Mouse (Mus musculus) cerebellum, postnatal 25 days (tissue): Measurements from ENCODE around the gene Kansl1.
"Not testable (repeated sequence)": the region's sequence is repeated elsewhere in the genome, so short reads cannot be mapped to it uniquely, and the experiment has no call there.

Experiments
- DNase-seq, 2 experiments: peaks; one replicate each; pipeline ENCODE4 v3.0.0; 2021; ENCODE audit warnings: mixed read lengths in 2 of 2

Kansl1 gene

DNA sequence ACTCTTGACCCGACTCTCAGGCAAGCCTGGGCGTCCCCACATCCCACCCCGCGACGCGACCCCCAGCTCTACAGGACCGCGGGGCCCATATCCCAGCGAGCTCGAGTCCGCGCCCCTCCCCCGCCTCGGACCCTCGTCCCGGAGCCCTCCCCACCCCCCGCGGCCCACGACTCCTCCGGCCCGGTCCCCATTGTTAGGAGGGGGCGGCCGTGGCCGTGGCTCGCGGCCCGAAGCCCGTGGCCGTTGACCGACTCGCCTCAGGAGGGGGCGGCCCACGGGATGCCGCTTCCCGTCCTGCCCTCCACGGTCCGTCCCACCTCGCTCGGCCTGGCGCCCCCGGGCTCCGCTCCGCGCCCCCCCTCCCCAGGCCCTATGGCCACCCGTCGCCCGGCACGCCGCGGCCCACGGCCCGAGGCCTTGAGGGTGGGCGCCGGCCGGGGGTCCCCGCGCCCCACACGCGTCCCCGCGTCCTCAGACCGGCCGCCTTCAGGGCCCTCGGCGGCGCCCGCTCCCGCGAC is at the start of gene Kansl1:
Gene Kansl1, minus strand, starts transcription at position 111 of the 518 bp plus-strand sequence.
- DNase-seq, result peak in 1 of 2 experiments; percentile 62

DNA sequence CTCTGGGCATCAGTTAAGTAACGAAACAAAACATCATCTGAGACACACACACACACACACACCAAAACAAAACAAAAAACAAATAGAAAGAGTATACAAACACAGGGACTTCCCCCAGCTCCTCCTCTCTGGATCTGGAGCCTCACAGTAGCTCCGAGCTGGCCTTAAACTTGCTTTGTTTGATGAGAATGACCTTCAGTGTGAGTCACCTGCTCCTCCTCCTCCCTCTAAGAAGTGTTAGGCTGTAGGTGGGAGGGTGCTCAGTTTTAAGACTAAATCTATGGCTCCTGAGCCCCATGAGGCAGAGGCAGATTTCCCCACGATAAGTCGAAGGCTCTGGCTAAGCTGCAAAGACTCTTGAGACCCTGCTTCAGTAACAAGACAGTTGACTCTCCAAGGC is 43.8 kb upstream of the Kansl1 start:
- no peak for DNase-seq

DNA sequence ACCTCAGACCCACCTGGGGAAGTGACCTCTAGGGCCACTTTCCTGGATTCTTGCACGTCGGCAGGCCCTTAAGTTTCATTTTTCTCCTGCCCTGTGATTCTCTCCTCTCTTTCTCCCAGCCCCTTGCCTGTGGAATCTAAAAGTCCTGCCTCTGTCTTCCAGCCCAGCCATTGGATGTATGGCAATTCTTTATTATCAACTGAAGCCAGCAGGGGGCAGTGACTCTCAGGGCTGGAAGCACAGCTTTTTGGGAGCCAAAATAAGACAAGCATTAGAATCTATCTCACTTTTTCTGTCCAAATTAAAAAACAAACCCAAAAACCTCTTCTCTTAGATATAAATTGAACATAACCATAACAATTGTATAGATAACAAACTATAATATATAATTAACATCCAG is 41.9 kb upstream of the Kansl1 start:
- peak in 1 of 2 experiments; percentile 39 for DNase-seq

DNA sequence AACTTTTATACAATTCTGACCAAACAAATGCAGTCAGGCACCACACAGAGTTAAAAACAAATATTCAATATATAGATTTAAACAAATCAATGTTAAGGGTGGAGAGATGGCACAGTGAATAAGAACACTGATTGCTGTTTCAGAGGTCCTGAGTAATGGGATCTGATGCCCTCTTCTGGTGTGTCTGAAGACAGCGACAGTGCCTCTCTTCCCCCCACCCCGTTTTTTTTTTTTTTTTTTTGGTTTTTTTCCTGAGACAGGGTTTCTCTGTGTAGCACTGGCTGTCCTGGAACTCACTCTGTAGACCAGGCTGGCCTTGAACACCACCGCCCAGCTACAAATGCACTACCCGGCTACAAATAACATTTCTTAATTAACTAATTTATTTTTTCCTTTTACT is 39.8 kb upstream of the Kansl1 start:
- no peak for DNase-seq

DNA sequence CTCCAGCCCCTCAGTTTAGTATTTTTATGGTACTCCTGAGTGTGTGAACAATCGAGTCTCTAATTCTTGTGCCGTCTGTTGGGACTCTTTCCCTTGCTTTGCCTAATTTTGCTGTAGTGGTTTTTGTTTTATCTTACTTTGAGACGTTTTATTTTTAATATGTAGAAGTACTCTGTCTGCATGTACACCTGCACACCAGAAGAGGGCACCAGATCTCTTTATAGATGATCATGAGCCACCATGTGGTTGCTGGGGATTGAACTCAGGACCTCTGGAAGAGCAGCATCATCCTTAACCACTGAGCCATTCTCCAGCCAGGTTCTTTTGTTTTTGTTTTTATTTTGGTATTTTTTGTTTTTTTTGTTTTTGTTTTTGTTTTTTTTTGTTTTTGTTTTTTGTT is 19.6 kb upstream of the Kansl1 start:
- DNase-seq, result no peak

DNA sequence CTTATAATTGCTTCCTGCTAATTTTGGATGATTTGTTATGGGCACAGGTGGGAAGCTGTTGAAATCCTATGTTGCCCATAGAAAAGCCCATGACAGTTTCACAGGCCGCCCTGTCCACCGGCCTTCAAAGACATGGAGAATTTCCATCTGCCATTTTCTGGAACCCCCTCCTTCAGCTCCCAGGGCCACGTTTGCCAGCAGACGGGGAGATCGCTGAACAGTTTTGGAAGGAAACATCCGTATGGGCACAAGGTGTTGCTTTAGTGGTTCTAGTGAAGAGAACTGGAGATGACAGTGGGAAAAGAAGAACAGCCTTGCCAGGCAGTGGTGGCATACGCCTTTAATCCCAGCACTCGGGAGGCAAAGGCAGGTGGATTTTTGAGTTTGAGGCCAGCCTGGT is 13.3 kb upstream of the Kansl1 start:
- DNase-seq, result no peak

GRCm38 (mm10) chr11:104479505-104479904 is 10.8 kb upstream of the Kansl1 start:
- DNase-seq, result no peak

GRCm38 (mm10) chr11:104469371-104469835 is 742 bp upstream of the Kansl1 start:
- DNase-seq, result peak; percentile 91 to 96

- DNase-seq, result no peak
Measured at GRCm38 (mm10) chr11:104467698-104468097, 963 bp downstream of the Kansl1 start.

- DNase-seq, result peak; percentile 33 to 74
Measured at GRCm38 (mm10) chr11:104461551-104461950, 7.1 kb downstream of the Kansl1 start.

DNA sequence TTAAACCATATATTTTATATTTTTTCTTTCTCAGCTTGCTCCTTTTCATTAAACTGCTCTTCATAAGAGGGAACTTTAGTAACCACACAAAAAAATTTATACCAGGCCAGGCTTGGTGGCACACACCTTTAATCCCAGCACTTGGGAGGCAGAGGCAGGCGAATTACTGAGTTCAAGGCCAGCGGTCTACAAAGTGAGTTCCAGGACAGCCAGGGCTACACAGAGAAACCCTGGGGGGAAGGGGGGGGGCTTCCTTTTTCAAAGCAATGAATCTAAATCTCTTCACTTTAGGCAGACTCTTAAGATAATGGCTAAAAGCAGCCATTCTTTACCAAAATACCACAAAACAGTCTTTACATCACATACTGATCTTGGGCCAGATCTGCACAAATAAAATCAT is 9.0 kb downstream of the Kansl1 start:
- DNase-seq, result no peak

DNA sequence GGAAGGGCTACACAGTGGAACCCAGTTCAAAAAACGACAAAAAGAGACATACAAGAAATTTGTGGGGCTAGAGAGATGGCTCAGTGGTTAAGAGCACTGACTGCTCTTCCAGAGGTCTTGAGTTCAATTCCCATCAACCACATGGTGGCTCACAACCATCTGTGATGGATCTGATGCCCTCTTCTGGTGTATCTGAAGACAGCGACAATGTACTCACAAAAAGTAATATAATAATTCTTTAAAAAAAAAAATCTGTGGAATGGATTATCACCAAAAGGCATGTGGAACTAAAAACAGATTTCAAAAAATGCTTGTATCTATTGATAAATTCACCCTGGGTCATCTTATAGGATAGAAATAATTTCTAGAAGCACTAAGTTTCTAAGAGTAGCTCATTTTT is 10.2 kb downstream of the Kansl1 start:
- DNase-seq, result no peak

GRCm38 (mm10) chr11:104452709-104453108 is 16.0 kb downstream of the Kansl1 start:
- DNase-seq, result no peak

- DNase-seq, result peak in 1 of 2 experiments; percentile 29
Measured at GRCm38 (mm10) chr11:104451239-104451638, 17.4 kb downstream of the Kansl1 start.

DNA sequence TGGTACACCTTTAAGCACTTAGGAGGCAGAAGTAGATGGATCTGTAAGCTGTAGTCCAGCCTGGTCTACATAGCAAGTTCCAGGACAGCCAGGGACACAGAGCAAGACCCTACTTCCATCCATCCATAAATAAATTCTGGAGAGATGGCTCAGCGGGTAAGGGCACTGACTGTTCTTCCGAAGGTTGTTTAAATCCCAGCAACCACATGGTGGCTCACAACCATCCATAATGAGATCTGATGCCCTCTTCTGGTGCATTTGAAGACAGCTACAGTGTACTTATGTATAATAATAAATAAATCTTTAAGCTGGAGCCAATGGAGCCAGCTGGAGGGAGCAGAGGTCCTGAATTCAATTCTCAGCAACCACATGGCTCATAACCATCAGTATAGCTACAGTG is 20.2 kb downstream of the Kansl1 start:
- DNase-seq, result not testable (repeated sequence)

GRCm38 (mm10) chr11:104445538-104445937 is 23.1 kb downstream of the Kansl1 start:
- no peak for DNase-seq

DNA sequence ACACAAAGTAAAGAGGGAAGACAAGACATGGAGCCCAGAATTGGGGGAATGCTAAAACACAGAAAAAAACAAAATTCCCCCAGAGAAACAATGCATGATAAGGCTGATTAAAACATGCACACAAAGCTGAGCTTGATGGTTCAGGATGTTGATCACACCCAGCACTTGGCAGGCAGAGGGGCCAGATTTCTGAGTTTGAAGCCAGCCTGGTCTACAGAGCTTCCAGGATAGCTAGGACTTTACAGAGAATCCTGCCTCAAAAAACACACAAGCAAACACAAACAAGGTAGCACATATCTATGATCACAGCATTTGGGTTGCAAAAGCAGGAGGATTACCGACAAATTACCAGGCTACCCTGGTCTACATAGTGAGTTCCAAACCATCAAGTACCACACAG is 23.6 kb downstream of the Kansl1 start:
- DNase-seq, result peak in 1 of 2 experiments; percentile 34

- no peak for DNase-seq
Measured at GRCm38 (mm10) chr11:104443359-104443758, 25.3 kb downstream of the Kansl1 start.

DNA sequence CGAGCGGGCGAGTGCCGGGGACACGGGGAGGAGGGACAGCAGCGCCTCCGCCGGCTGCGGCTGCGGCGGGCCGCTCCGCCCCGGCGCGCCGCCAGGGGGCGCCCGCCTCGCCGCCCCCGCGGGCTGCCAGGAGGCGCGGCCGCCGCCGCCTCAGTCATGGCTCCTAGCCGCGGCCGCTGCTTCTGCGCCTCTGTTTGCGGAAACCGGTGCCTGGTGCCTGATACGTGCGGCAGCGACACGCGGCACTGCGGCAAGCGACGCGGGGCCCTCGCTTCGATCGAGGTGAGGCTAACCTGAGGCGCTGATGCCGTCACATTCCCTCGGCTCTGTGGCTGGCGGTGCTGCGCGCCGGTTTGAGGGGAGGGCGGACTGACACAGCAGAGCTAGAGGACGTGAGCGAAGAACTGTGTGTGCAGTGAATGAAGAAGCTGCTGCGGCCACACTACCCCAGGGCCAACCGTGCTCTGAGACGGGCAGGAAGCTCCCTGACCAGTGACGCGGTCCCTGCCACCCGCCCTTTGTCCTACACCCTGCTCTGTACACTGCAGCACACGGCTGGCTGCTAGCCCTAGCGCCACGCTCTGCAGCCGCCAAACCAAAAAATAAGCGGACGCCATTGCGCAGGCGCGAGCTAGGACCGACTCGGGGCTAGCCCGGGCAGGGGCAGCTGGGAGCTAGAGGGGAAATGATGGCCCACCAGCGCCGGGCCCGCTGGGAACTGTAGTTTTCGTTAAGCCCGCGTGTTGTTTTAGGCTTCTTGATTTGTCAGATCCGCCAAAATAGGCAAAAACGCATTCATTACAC is 26.1 kb downstream of the Kansl1 start:
- peak; percentile 94 to 95 for DNase-seq

DNA sequence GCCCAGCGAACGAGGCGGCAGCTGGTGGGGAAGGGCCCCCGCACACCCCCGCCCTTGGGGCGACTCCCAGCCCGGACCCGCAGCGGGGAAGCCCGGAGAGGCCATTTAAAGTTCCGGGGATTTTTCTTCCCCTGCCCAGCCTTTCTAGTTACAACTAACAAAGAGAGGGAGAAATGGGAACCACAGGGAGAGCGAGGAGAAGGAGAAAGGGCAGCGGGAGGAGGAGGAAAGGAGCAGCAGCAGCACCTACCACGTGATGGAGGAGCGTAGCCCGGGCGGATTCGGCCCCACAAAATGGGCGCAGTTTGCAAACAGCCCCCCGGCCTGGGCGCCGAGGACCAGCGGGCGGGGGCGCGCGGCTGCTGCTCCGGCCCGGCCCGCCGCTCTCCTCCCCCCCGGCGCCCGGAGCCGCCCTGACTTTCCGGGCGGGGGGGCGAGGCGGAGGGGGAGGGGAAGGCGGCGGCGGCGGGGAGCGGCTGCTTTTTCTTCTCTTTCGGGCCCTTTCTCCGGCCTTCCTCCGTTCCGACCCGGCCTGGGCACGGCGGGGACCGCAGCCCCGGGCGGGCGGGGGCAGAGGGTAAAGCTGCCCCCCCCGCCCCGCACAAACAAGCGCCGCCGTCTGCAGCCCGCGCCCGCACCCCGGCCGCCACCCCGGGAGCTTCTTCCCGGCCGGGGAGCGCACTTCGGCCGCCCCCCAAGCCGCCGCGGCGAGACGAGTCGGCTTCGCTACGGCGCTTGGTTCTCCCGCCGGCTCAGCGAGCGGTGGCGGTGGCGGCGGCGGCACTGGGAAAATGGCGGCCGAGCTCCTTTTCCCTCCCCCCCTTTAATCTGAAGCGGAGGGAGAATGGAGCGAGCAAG is 27.0 kb downstream of the Kansl1 start:
- DNase-seq, result peak; percentile 81

GRCm38 (mm10) chr11:104440521-104441474 is 27.9 kb downstream of the Kansl1 start:
- DNase-seq, result no peak

- no peak for DNase-seq
Measured at GRCm38 (mm10) chr11:104439703-104440102, 29.0 kb downstream of the Kansl1 start.
